Mouse (Mus musculus) layer of hippocampus, postnatal 10 days (tissue): ENCODE results near the gene Gm5868. TPM values are rescaled to one million over a fixed set of nuclear protein-coding genes. Genes with fewer than 3 reads are reported as not detected.
"Not testable (repeated sequence)": the region's sequence is repeated elsewhere in the genome, so short reads cannot be mapped to it uniquely, and the experiment has no call there.

Experiments used
- DNase-seq, 2 experiments: peaks; one replicate each; pipeline ENCODE4 v3.0.0; 2021; ENCODE audit warnings: low spot score in 2 of 2
- long read RNA-seq: library from polyadenylated mRNA; stranded (forward); transcript quantifications from one replicate; pipeline ENCODE4 v2.0.0, GENCODE M21; 2023
- total RNA-seq, 2 experiments: library from RNA; stranded (reverse); gene quantifications; 2 replicates each; pipeline ENCODE4 v1.2.3; 2021

Gm5868 gene
- total RNA-seq: 1 to 10 TPM; 1.9 to 2.2 TPM
- long read RNA-seq: 0 reads

GRCm38 (mm10) chr5:72587192-72587681, at the start of gene Gm5868:
Gene Gm5868, minus strand, starts transcription at chr5:72587551.
- DNase-seq: no peak

- no peak for DNase-seq
Observed at GRCm38 (mm10) chr5:72636576-72636975, 49.2 kb upstream of the Gm5868 start.

GRCm38 (mm10) chr5:72636122-72636521, 48.8 kb upstream of the Gm5868 start:
- no peak for DNase-seq

- no peak for DNase-seq
Observed at GRCm38 (mm10) chr5:72634791-72635271, 47.5 kb upstream of the Gm5868 start.

GRCm38 (mm10) chr5:72630026-72630425, 42.7 kb upstream of the Gm5868 start:
- DNase-seq: no peak

DNA sequence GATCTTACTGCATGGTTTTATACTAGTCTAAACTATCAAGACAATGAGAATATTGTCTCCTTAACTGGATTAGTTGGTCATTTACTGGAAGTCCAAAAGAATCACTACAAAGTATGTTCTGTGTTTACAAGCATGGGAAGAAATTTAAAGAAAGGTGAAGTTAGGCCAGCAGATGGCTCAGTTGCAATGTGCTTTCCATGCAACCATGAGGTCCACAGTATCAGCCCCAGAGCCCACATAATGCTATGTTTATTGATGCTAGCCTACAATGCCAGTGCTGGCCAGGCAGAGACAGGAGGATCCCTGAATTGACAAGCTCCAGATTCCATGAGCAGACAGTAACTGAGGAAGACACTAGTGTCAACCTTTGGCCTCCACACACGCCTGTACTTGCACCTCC, 33.7 kb upstream of the Gm5868 start:
- DNase-seq: no peak

GRCm38 (mm10) chr5:72617413-72617812, 30.1 kb upstream of the Gm5868 start:
- DNase-seq: no peak

DNA sequence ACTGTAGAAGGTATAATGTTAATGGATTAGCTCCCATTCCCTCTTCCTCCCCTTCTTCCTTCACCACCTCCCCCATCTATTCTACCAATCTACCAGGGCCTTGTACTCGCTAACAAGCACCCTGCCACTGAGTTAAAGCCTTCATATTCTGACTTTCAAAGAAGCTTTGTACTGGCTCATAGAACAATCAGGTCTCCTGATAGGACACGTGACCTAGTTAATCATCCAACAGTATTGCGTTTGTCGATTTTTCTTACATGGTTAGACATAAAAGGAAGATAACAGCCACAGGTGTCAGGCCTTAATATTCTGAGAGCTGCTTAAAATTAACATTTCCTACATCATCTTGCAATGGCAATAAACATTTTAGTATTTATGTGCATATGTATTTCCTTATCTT, 15.8 kb upstream of the Gm5868 start:
- DNase-seq: no peak

DNA sequence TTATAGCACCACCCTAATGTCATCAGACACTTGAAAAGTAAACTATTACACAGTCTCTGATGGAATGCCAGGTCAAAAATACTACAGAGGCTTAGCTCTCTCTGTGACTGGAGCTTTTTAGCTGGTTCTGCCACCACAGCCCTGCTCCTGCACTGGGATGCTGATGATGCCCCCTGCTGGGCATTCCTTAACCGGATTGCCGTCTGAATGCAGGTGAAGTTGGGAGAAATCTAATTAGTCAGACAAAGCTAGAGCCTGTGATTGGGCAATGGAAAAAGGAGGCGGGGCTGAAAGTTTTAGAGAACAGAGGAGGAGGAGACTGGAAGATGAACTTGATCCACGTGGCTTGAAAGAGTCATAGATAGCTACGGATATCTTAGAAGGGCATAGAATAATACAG, 13.7 kb upstream of the Gm5868 start:
- peak in 1 of 2 experiments; percentile 30 for DNase-seq

GRCm38 (mm10) chr5:72586667-72587191, 622 bp downstream of the Gm5868 start:
- DNase-seq: not testable (repeated sequence)

GRCm38 (mm10) chr5:72586122-72586521, 1.2 kb downstream of the Gm5868 start:
- DNase-seq: not testable (repeated sequence)

- peak in 1 of 2 experiments; percentile 13 for DNase-seq
Observed at GRCm38 (mm10) chr5:72580970-72581332, 6.4 kb downstream of the Gm5868 start, which contains the start of gene Zar1. Gene Zar1, minus strand, starts transcription at chr5:72581254.

DNA sequence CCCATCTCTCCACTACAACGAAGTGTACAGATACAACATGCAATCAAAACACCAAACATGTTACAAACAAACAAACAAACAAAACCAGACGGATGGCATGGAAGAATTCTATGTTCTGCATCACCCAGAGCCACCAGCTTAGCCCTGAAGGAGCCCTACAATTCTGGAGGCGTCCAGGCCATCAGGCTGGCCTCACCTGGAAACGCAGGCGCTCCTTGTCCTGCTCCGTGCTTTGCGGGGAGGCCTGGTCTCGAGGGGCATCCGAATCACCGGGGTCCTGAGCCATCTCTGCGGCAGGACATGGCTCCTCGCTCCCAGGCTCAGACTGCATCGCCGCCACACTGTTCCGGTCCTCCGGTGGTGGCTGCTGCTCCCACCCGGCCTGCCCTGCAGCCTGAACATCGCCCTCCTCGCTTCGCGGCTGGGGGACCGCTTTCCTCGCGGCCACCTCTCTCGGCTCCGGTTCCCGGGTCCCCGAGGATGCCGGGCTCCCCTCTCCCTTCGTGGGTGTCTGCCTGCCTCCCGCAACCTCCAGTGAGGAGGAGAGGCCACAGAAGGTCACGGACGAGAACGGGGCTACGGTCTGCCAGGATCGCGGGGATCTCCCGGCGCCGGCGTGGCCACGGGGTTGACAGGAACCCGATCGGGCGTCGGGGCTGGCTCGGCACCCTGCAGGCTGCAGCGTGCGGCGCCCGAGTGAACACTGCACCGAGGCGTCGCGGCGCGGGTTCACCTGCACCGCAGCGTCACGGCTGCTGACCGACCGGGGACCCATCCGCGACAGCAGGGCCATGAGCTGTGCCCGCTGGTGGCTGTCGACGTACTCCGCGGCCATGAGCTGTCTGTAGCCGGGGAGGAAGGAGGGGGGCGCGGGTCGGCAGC, 7.0 kb downstream of the Gm5868 start:
- peak in 1 of 2 experiments; percentile 19 for DNase-seq

GRCm38 (mm10) chr5:72579599-72579998, 7.8 kb downstream of the Gm5868 start:
- DNase-seq: not testable (repeated sequence)

DNA sequence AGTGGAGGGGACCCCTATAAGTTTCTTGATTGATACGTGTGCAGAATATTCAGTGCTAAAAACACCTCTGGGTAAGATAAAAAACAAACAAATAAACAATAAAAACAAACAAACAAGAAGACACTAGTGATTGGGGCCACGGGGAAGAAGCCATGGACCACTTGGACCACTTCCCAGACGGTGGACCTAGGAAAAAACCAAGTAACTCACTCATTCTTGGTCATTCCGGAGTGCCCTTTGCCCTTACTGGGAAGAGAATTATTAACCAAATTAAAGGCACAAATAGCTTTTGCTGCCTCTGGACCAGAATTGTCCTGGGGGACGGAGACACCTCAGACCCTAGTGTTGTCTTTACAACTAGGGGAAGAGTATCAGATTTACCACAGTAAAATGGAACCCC, 21.7 kb downstream of the Gm5868 start:
- no peak for DNase-seq

GRCm38 (mm10) chr5:72563183-72563582, 24.2 kb downstream of the Gm5868 start:
- DNase-seq: not testable (repeated sequence)

- DNase-seq: no peak
Observed at GRCm38 (mm10) chr5:72560976-72561628, 26.2 kb downstream of the Gm5868 start.

GRCm38 (mm10) chr5:72559544-72560049, 27.8 kb downstream of the Gm5868 start, which contains the start of gene Nfxl1:
Gene Nfxl1, minus strand, starts transcription at chr5:72559684.
- peak; percentile 96 to 97 for DNase-seq

- DNase-seq: no peak
Observed at GRCm38 (mm10) chr5:72558716-72559526, 28.4 kb downstream of the Gm5868 start.

- no peak for DNase-seq
Observed at GRCm38 (mm10) chr5:72556245-72556644, 31.1 kb downstream of the Gm5868 start.

- no peak for DNase-seq
Observed at GRCm38 (mm10) chr5:72551209-72551608, 36.1 kb downstream of the Gm5868 start.
